ENCODE assay signal across 15 mouse cellular contexts in the genomic region with DNA sequence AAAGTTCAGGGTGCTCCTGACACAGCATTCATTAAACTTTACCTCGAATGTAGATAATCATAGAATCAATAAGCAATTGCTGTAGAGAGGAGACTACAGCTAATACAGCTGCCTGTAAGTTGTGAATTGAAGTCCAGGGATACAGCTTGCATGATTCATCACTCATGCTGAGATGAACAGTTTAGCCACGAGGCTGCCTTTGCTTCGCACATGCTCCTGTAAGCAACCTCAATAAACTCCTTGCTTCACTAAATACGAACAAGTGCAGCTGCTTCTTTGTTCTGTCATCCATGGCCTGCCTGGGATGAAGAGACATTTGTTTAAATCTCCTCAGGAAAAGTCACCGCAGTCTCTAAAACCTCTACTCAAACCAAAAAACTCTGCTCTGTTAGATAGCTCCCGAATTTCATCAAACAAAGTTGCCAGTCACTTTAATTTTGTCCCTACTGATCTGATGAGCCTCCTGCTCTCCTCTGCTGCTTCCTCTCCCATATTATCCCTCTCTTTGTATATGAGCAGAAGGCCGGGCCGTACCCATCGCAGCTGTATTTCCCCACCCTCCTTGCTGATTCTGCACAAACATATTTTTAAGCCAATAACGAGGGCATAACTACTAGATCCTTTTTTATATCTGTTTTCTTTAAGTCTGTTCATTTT.
DNase-seq lines count a peak whose midpoint lies in the region; ATAC-seq and TF ChIP-seq lines count a peak whose summit lies in the region.
"Had no signal": no experiment of that assay in that cellular context is flagged by ENCODE, and none has a peak within 500 bp of the region (broad histone marks: within the 10 kb centered on the region; RNA-seq: fewer than 3 reads in every experiment).

No protein-coding gene starts in this region.

- no peak overlapping the region for H3K9ac ChIP-seq in intestine, postnatal 0 days (ENCODE audit: low read depth, low read length)
- no peak overlapping the region for H3K9ac ChIP-seq in intestine, embryonic 15.5 days
- no peak overlapping the region for H3K9ac ChIP-seq in hindbrain, postnatal 0 days (replicated peaks; ENCODE audit: low read length)
- H3K9ac ChIP-seq: embryonic facial prominence, embryonic 12.5 days; lung, embryonic 14.5 days; neural tube, embryonic 13.5 days had no signal

- no peaks in the 10 kb centered on the region for H3K27me3 ChIP-seq in intestine, postnatal 0 days (replicated peaks; ENCODE audit: control insufficient read depth, insufficient read depth, low read length)
- H3K27me3 ChIP-seq in intestine, embryonic 15.5 days (replicated peaks): no peaks in the 10 kb centered on the region
- no peaks in the 10 kb centered on the region for H3K27me3 ChIP-seq in forebrain, embryonic 10.5 days (ENCODE audit: poor library complexity, severe bottlenecking)
- no peaks in the 10 kb centered on the region for H3K27me3 ChIP-seq in hindbrain, postnatal 0 days (ENCODE audit: insufficient read depth, low read length)
- H3K27me3 ChIP-seq in embryonic facial prominence, embryonic 10.5 days (replicated peaks; ENCODE audit: low read depth, poor library complexity, severe bottlenecking): no peaks in the 10 kb centered on the region
- H3K27me3 ChIP-seq: embryonic facial prominence, embryonic 12.5 days; neural tube, embryonic 13.5 days had no signal

- H3K9me3 ChIP-seq in intestine, postnatal 0 days (ENCODE audit: control insufficient read depth): no peaks in the 10 kb centered on the region
- H3K9me3 ChIP-seq in intestine, embryonic 15.5 days: no peaks in the 10 kb centered on the region
- no peaks in the 10 kb centered on the region for H3K9me3 ChIP-seq in forebrain, embryonic 10.5 days
- no peaks in the 10 kb centered on the region for H3K9me3 ChIP-seq in hindbrain, postnatal 0 days (ENCODE audit: low read length)
- no peaks in the 10 kb centered on the region for H3K9me3 ChIP-seq in embryonic facial prominence, embryonic 10.5 days
- H3K9me3 ChIP-seq: embryonic facial prominence, embryonic 12.5 days; neural tube, embryonic 13.5 days had no signal

- WGBS in intestine, postnatal 0 days: 66% methylated on average over 10 of the region's 10 CpGs
- 66% methylated on average over 10 of the region's 10 CpGs for WGBS in intestine, embryonic 15.5 days
- 61% methylated on average over 10 of the region's 10 CpGs for WGBS in forebrain, embryonic 10.5 days
- 29% methylated on average over 10 of the region's 10 CpGs for WGBS in hindbrain, postnatal 0 days
- WGBS in embryonic facial prominence, embryonic 10.5 days: 68% methylated on average over 10 of the region's 10 CpGs

- no peak overlapping the region for H3K4me2 ChIP-seq in intestine, postnatal 0 days (replicated peaks; ENCODE audit: low read depth)
- H3K4me2 ChIP-seq in intestine, embryonic 15.5 days (replicated peaks): no peak overlapping the region
- 0 out of 2 replicates have a peak overlapping the region, but pooled peaks have one; percentile 13 for H3K4me2 ChIP-seq in hindbrain, postnatal 0 days (ENCODE audit: low read depth, low read length)
- H3K4me2 ChIP-seq: embryonic facial prominence, embryonic 12.5 days; heart, embryonic 11.5 days; lung, embryonic 14.5 days; neural tube, embryonic 13.5 days had no signal

- TF ChIP-seq CTCF in intestine, postnatal 0 days (IDR thresholded peaks at IDR 0.05; ENCODE audit: low read depth): no peak
- TF ChIP-seq CTCF in hindbrain, postnatal 0 days (IDR thresholded peaks at IDR 0.05; ENCODE audit: low read depth): no peak

- no peak overlapping the region for H3K27ac ChIP-seq in intestine, postnatal 0 days (ENCODE audit: low read depth, low read length)
- H3K27ac ChIP-seq in intestine, embryonic 15.5 days: no peak overlapping the region
- H3K27ac ChIP-seq in forebrain, embryonic 10.5 days: peak overlapping the region; percentile 53; the same call in 1 of the 2 replicates
- no peak overlapping the region; the same call in 1 of the 2 replicates for H3K27ac ChIP-seq in hindbrain, postnatal 0 days
- H3K27ac ChIP-seq in embryonic facial prominence, embryonic 10.5 days (replicated peaks): no peak overlapping the region
- H3K27ac ChIP-seq: embryonic facial prominence, embryonic 12.5 days; neural tube, embryonic 13.5 days had no signal

- no peak for DNase-seq in forebrain, embryonic 10.5 days (ENCODE audit: extremely low spot score, low spot score)
- DNase-seq in hindbrain, postnatal 0 days (ENCODE audit: low spot score): peak; percentile 42
- peak; percentile 49 for DNase-seq in retina, postnatal 1 day
- no peak for DNase-seq in urinary bladder, adult 2 months (ENCODE audit: low spot score)
- DNase-seq in embryonic facial prominence, embryonic 10.5 days (ENCODE audit: low spot score): no peak
- DNase-seq: gastrocnemius, postnatal 25 days; heart, postnatal 4 days; kidney, adult 8-10 months; lung, embryonic 14.5 days had no signal

- H3K4me3 ChIP-seq in intestine, postnatal 0 days (ENCODE audit: low read depth, low read length): no peak overlapping the region
- no peak overlapping the region for H3K4me3 ChIP-seq in intestine, embryonic 15.5 days (replicated peaks)
- no peak overlapping the region for H3K4me3 ChIP-seq in forebrain, embryonic 10.5 days
- H3K4me3 ChIP-seq in hindbrain, postnatal 0 days (ENCODE audit: low read length): no peak overlapping the region
- no peak overlapping the region for H3K4me3 ChIP-seq in embryonic facial prominence, embryonic 10.5 days
- H3K4me3 ChIP-seq: embryonic facial prominence, embryonic 12.5 days; neural tube, embryonic 13.5 days had no signal

- peak; percentile 28; the same call in 1 of the 2 replicates for ATAC-seq in intestine, postnatal 0 days
- no peak for ATAC-seq in intestine, embryonic 15.5 days
- peak; percentile 49; the same call in 1 of the 2 replicates for ATAC-seq in hindbrain, postnatal 0 days
- ATAC-seq: CD4-positive, CD25-positive, alpha-beta regulatory T cell, adult 4 months had no signal

- no peaks in the 10 kb centered on the region for H3K36me3 ChIP-seq in intestine, postnatal 0 days (ENCODE audit: control insufficient read depth, insufficient read depth)
- H3K36me3 ChIP-seq in intestine, embryonic 15.5 days: no peaks in the 10 kb centered on the region
- no peaks in the 10 kb centered on the region for H3K36me3 ChIP-seq in forebrain, embryonic 10.5 days (replicated peaks)
- H3K36me3 ChIP-seq in hindbrain, postnatal 0 days (ENCODE audit: insufficient read depth, low read length): no peaks in the 10 kb centered on the region
- H3K36me3 ChIP-seq in embryonic facial prominence, embryonic 10.5 days (replicated peaks): no peaks in the 10 kb centered on the region
- H3K36me3 ChIP-seq: embryonic facial prominence, embryonic 12.5 days; neural tube, embryonic 13.5 days had no signal

- H3K4me1 ChIP-seq in intestine, postnatal 0 days (replicated peaks; ENCODE audit: control insufficient read depth, insufficient read depth, low read length): no peaks in the 10 kb centered on the region
- no peaks in the 10 kb centered on the region for H3K4me1 ChIP-seq in intestine, embryonic 15.5 days (replicated peaks)
- H3K4me1 ChIP-seq in forebrain, embryonic 10.5 days: peaks cover 12% of the 10 kb centered on the region; the same call in 1 of the 2 replicates
- H3K4me1 ChIP-seq in hindbrain, postnatal 0 days (ENCODE audit: insufficient read depth, low read length): 0 out of 2 replicates have a peak, but pooled peaks cover 6% of the 10 kb centered on the region
- H3K4me1 ChIP-seq in embryonic facial prominence, embryonic 10.5 days: no peaks in the 10 kb centered on the region
- H3K4me1 ChIP-seq: embryonic facial prominence, embryonic 12.5 days had no signal

Comparison
In these comparisons a context has a peak if more than half of its experiments do, and no peak if none do; other contexts are left out.
1. DNase-seq: peak in hindbrain, postnatal 0 days (single experiment) and retina, postnatal 1 day (single experiment); none in forebrain, embryonic 10.5 days (single experiment), urinary bladder, adult 2 months (single experiment) and embryonic facial prominence, embryonic 10.5 days (single experiment).